Mouse (Mus musculus): ENCODE data around the gene Svep1. TPM values are rescaled to one million over a fixed set of nuclear protein-coding genes. Genes with fewer than 3 reads are reported as not detected.

Svep1 gene
- polyA plus RNA-seq, 1 experiment from 2014 or later = 17.6 TPM

- no peaks in the 10 kb centered on the region for H3K9me3 ChIP-seq (ENCODE audit: low read depth, low read length)
- peaks cover 5% of the 10 kb centered on the region; the same call in 1 of the 2 replicates for H3K4me1 ChIP-seq (ENCODE audit: insufficient read depth)
- no peak overlapping the region for H3K4me2 ChIP-seq
- H3K27me3 ChIP-seq (ENCODE audit: insufficient read depth, low read length) = no peaks in the 10 kb centered on the region
- no peak overlapping the region; the same call in 1 of the 2 replicates for H3K9ac ChIP-seq
- DNase-seq (no peak), ATAC-seq (ENCODE audit: insufficient read depth) (no peak)
- WGBS = 27% methylated on average over 6 of the region's 6 CpGs
- no peak overlapping the region for H3K4me3 ChIP-seq (ENCODE audit: low read depth, low read length)
- no peaks in the 10 kb centered on the region for H3K36me3 ChIP-seq (ENCODE audit: insufficient read depth)
- H3K27ac ChIP-seq (ENCODE audit: low read depth) = no peak overlapping the region
- TF ChIP-seq CTCF (IDR thresholded peaks at IDR 0.05; ENCODE audit: low read depth) = no peak
Measured at GRCm38 (mm10) chr4:58211374-58211773, 4.7 kb upstream of the Svep1 start.

- DNase-seq = peak; percentile 52
- no peak overlapping the region for H3K9ac ChIP-seq
- no peak for ATAC-seq (ENCODE audit: insufficient read depth)
- WGBS = 41% methylated on average over 5 of the region's 5 CpGs
- TF ChIP-seq CTCF (IDR thresholded peaks at IDR 0.05; ENCODE audit: low read depth) = peak; percentile 44; the same call in 1 of the 2 replicates
- peaks cover 3% of the 10 kb centered on the region; the same call in 1 of the 2 replicates for H3K27me3 ChIP-seq (ENCODE audit: insufficient read depth, low read length)
- H3K4me2 ChIP-seq = no peak overlapping the region
- H3K9me3 ChIP-seq (ENCODE audit: low read depth, low read length) = no peaks in the 10 kb centered on the region
- H3K4me3 ChIP-seq (ENCODE audit: low read depth, low read length) = no peak overlapping the region
- peaks cover 5% of the 10 kb centered on the region; the same call in 1 of the 2 replicates for H3K4me1 ChIP-seq (ENCODE audit: insufficient read depth)
- H3K36me3 ChIP-seq (ENCODE audit: insufficient read depth) = no peaks in the 10 kb centered on the region
- H3K27ac ChIP-seq (ENCODE audit: low read depth) = no peak overlapping the region
Measured at GRCm38 (mm10) chr4:58210557-58211090, 4.0 kb upstream of the Svep1 start.

GRCm38 (mm10) chr4:58205750-58206114 lies 927 bp downstream of the Svep1 start:
- Histone ChIP-seq H3K27ac (ENCODE audit: low read depth) (peak overlapping the region; percentile 95), H3K4me1 (ENCODE audit: insufficient read depth) (peaks cover 5% of the 10 kb centered on the region; the same call in 1 of the 2 replicates), H3K36me3 (ENCODE audit: insufficient read depth) (no peaks in the 10 kb centered on the region), H3K27me3 (ENCODE audit: insufficient read depth, low read length) (peaks cover 7% of the 10 kb centered on the region; the same call in 1 of the 2 replicates), H3K4me2 (peak overlapping the region; percentile 87), H3K9ac (peak overlapping the region; percentile 78), H3K4me3 (ENCODE audit: low read depth, low read length) (peak overlapping the region; percentile 66), H3K9me3 (ENCODE audit: low read depth, low read length) (no peaks in the 10 kb centered on the region)
- under 1% methylated on average over 31 of the region's 31 CpGs for WGBS
- TF ChIP-seq CTCF (IDR thresholded peaks at IDR 0.05; ENCODE audit: low read depth) = no peak
- peak; percentile 5; the same call in 1 of the 2 replicates for ATAC-seq (ENCODE audit: insufficient read depth)
- no peak for DNase-seq

GRCm38 (mm10) chr4:58201703-58202102 lies 5.0 kb downstream of the Svep1 start:
- Histone ChIP-seq H3K27me3 (ENCODE audit: insufficient read depth, low read length) (peaks cover 7% of the 10 kb centered on the region; the same call in 1 of the 2 replicates), H3K4me2 (no peak overlapping the region), H3K36me3 (ENCODE audit: insufficient read depth) (no peaks in the 10 kb centered on the region), H3K9me3 (ENCODE audit: low read depth, low read length) (no peaks in the 10 kb centered on the region), H3K4me3 (ENCODE audit: low read depth, low read length) (no peak overlapping the region), H3K27ac (ENCODE audit: low read depth) (no peak overlapping the region), H3K4me1 (ENCODE audit: insufficient read depth) (peaks cover 7% of the 10 kb centered on the region; the same call in 1 of the 2 replicates), H3K9ac (no peak overlapping the region)
- ATAC-seq (ENCODE audit: insufficient read depth) = no peak
- 81% methylated on average over 2 of the region's 2 CpGs for WGBS
- no peak for TF ChIP-seq CTCF (IDR thresholded peaks at IDR 0.05; ENCODE audit: low read depth)
- DNase-seq = no peak

GRCm38 (mm10) chr4:58200826-58201225 lies 5.8 kb downstream of the Svep1 start:
- H3K27me3 ChIP-seq (ENCODE audit: insufficient read depth, low read length) = peaks cover 6% of the 10 kb centered on the region; the same call in 1 of the 2 replicates
- H3K4me1 ChIP-seq (ENCODE audit: insufficient read depth) = peaks cover 5% of the 10 kb centered on the region; the same call in 1 of the 2 replicates
- H3K9me3 ChIP-seq (ENCODE audit: low read depth, low read length) = peaks cover 3% of the 10 kb centered on the region; the same call in 1 of the 2 replicates
- no peak overlapping the region for H3K4me2 ChIP-seq
- H3K27ac ChIP-seq (ENCODE audit: low read depth) = peak overlapping the region; percentile 47; the same call in 1 of the 2 replicates
- TF ChIP-seq CTCF (IDR thresholded peaks at IDR 0.05; ENCODE audit: low read depth) = no peak
- H3K9ac ChIP-seq = no peak overlapping the region
- WGBS = 38% methylated on average over 4 of the region's 4 CpGs
- ATAC-seq (ENCODE audit: insufficient read depth) = no peak
- no peak overlapping the region for H3K4me3 ChIP-seq (ENCODE audit: low read depth, low read length)
- DNase-seq = no peak
- 0 out of 2 replicates have a peak, but pooled peaks cover under 1% of the 10 kb centered on the region for H3K36me3 ChIP-seq (ENCODE audit: insufficient read depth)

GRCm38 (mm10) chr4:58197230-58197629 lies 9.4 kb downstream of the Svep1 start:
- WGBS = 50% methylated on average over 4 of the region's 4 CpGs
- H3K27ac ChIP-seq (ENCODE audit: low read depth) = peak overlapping the region; percentile 54; the same call in 1 of the 2 replicates
- 0 out of 2 replicates have a peak overlapping the region, but pooled peaks have one; percentile 4 for H3K4me2 ChIP-seq
- 0 out of 2 replicates have a peak, but pooled peaks cover 2% of the 10 kb centered on the region for H3K36me3 ChIP-seq (ENCODE audit: insufficient read depth)
- H3K4me1 ChIP-seq (ENCODE audit: insufficient read depth) = peaks cover 5% of the 10 kb centered on the region; the same call in 1 of the 2 replicates
- no peak for TF ChIP-seq CTCF (IDR thresholded peaks at IDR 0.05; ENCODE audit: low read depth)
- H3K9ac ChIP-seq = no peak overlapping the region
- H3K4me3 ChIP-seq (ENCODE audit: low read depth, low read length) = no peak overlapping the region
- H3K9me3 ChIP-seq (ENCODE audit: low read depth, low read length) = peaks cover 7% of the 10 kb centered on the region; the same call in 1 of the 2 replicates
- H3K27me3 ChIP-seq (ENCODE audit: insufficient read depth, low read length) = no peaks in the 10 kb centered on the region
- ATAC-seq (ENCODE audit: insufficient read depth) (peak; percentile 63), DNase-seq (no peak)

GRCm38 (mm10) chr4:58196795-58197194 lies 9.9 kb downstream of the Svep1 start:
- no peaks in the 10 kb centered on the region for H3K27me3 ChIP-seq (ENCODE audit: insufficient read depth, low read length)
- peaks cover 5% of the 10 kb centered on the region; the same call in 1 of the 2 replicates for H3K4me1 ChIP-seq (ENCODE audit: insufficient read depth)
- 0 out of 2 replicates have a peak, but pooled peaks cover 2% of the 10 kb centered on the region for H3K36me3 ChIP-seq (ENCODE audit: insufficient read depth)
- no peak overlapping the region for H3K4me3 ChIP-seq (ENCODE audit: low read depth, low read length)
- H3K9me3 ChIP-seq (ENCODE audit: low read depth, low read length) = peaks cover 7% of the 10 kb centered on the region; the same call in 1 of the 2 replicates
- DNase-seq = peak; percentile 85
- peak overlapping the region; percentile 67 for H3K27ac ChIP-seq (ENCODE audit: low read depth)
- WGBS = 33% methylated on average over 4 of the region's 4 CpGs
- no peak overlapping the region for H3K4me2 ChIP-seq
- peak; percentile 73 for ATAC-seq (ENCODE audit: insufficient read depth)
- no peak for TF ChIP-seq CTCF (IDR thresholded peaks at IDR 0.05; ENCODE audit: low read depth)
- H3K9ac ChIP-seq = no peak overlapping the region

Measured in lung, embryonic 14.5 days (tissue).